Mouse (Mus musculus) liver, embryonic 14.5 days (tissue): Measurements from ENCODE around the gene Gpatch11. TPM values are rescaled to one million over a fixed set of nuclear protein-coding genes. Genes with fewer than 3 reads are reported as not detected.

ENCODE experiments used
- ATAC-seq: fragments of 200-750 bp; cut with Nextera tagmentation; 2 replicates; pipeline ENCODE4 v1.8.0; 2017; ENCODE audit warnings: moderate number of reproducible peaks, mild to moderate bottlenecking, moderate library complexity; ENCODE audit not compliant: insufficient read depth
- DNase-seq, 3 experiments: peaks; one replicate each; pipeline ENCODE4 v3.0.0-alpha.2; 2012 to 2013; ENCODE audit warnings: low read depth in 3 of 3, low spot score in 3 of 3
- H3K27ac ChIP-seq: fragments of 300-500 bp; sonication (generic); 2 replicates; pipeline ENCODE4 v1.5.1; 2014; ENCODE audit warnings: moderate library complexity, mild to moderate bottlenecking, control low read depth, inconsistent platforms
- H3K27me3 ChIP-seq: fragments of 300-500 bp; sonication (generic); 2 replicates; pipeline ENCODE4 v1.6.1; 2014; ENCODE audit warnings: mild to moderate bottlenecking, low read length, moderate library complexity; ENCODE audit not compliant: control insufficient read depth, insufficient read depth
- H3K36me3 ChIP-seq: fragments of 300-500 bp; sonication (generic); replicated peaks from 2 replicates; pipeline ENCODE4 v1.6.1; 2014; ENCODE audit warnings: low read depth; ENCODE audit not compliant: control insufficient read depth, insufficient read depth
- H3K4me1 ChIP-seq, 2 experiments: fragments of 200-500 bp in 1 of 2; fragments of 300-500 bp in 1 of 2; sonication (generic) in 1 of 2; replicated peaks; 2 replicates each; pipeline ENCODE4 v1.6.1; 2012 to 2014; ENCODE audit warnings: antibody characterized with exemption in 1 of 2, inconsistent platforms in 1 of 2, low read length in 1 of 2; ENCODE audit not compliant: control insufficient read depth in 2 of 2, insufficient read depth in 2 of 2
- H3K4me2 ChIP-seq: fragments of 300-500 bp; sonication (generic); 2 replicates; pipeline ENCODE4 v1.6.1; 2014; ENCODE audit warnings: low read depth, mild to moderate bottlenecking, control low read depth, moderate library complexity
- H3K4me3 ChIP-seq, 2 experiments: fragments of 200-500 bp in 1 of 2; fragments of 300-500 bp in 1 of 2; sonication (generic) in 1 of 2; 2 replicates each; pipeline ENCODE4 v1.5.1; 2012 to 2014; ENCODE audit warnings: low read depth in 2 of 2, low read length in 2 of 2, mild to moderate bottlenecking in 2 of 2, control low read depth in 1 of 2, inconsistent platforms in 1 of 2, moderate library complexity in 1 of 2; ENCODE audit not compliant: insufficient read depth in 1 of 2
- H3K9ac ChIP-seq: fragments of 300-500 bp; sonication (generic); replicated peaks from 2 replicates; pipeline ENCODE4 v1.6.1; 2014; ENCODE audit warnings: mild to moderate bottlenecking, control low read depth, moderate library complexity
- H3K9me3 ChIP-seq: fragments of 300-500 bp; sonication (generic); 2 replicates; pipeline ENCODE4 v1.6.1; 2016; ENCODE audit warnings: low read length, mixed read lengths; ENCODE audit not compliant: control insufficient read depth
- CTCF ChIP-seq: IDR thresholded peaks from 2 replicates; pipeline ENCODE4 v1.5.1; 2016; ENCODE audit warnings: antibody characterized with exemption, low read depth, control low read depth
- EP300 ChIP-seq: IDR thresholded peaks from 2 replicates; pipeline ENCODE4 v1.6.1; 2016; ENCODE audit warnings: antibody characterized with exemption, low read depth
- WGBS: fragments of 180-500 bp; shearing (Covaris S2); extraction: QIAGEN DNeasy Blood & Tissue Kit; methylation state at CpG from one replicate; pipeline ENCODE4 v1.1.7; 2014; ENCODE audit not compliant: insufficient replicate concordance; 5-methylcytosine and 5-hydroxymethylcytosine counted together
- polyA plus RNA-seq, 2 experiments: library from polyadenylated mRNA; depleted of rRNA in 1 of 2; stranded (reverse) in 1 of 2; unstranded in 1 of 2; fragments of >200 nt; fragmentation: Nextera tagmentation in 1 of 2; extraction: Ambion mirVana in 1 of 2; gene quantifications; 2 replicates each; pipeline versions ENCODE4 v1.2.1 to v1.2.3; 2012 to 2014

The Gpatch11 gene
- polyA plus RNA-seq, 2 experiments: 7.1 to 17.6 TPM

GRCm38 (mm10) chr17:78836056-78836455 lies 689 bp downstream of the Gpatch11 start:
- TF ChIP-seq CTCF: no peak
- no peak for TF ChIP-seq EP300
- no peak for ATAC-seq
- WGBS: 34% methylated on average over 2 of the region's 2 CpGs

GRCm38 (mm10) chr17:78842271-78842928 lies 7.0 kb downstream of the Gpatch11 start:
- H3K4me2 ChIP-seq: no peak overlapping the region
- H3K36me3 ChIP-seq: peaks cover 19% of the 10 kb centered on the region
- no peaks in the 10 kb centered on the region for H3K4me1 ChIP-seq
- no peak for DNase-seq
- no peaks in the 10 kb centered on the region for H3K9me3 ChIP-seq
- TF ChIP-seq EP300: no peak
- no peak for TF ChIP-seq CTCF
- H3K27ac ChIP-seq: no peak overlapping the region
- no peaks in the 10 kb centered on the region for H3K27me3 ChIP-seq
- no peak overlapping the region for H3K4me3 ChIP-seq
- 83% methylated on average over 7 of the region's 7 CpGs for WGBS
- H3K9ac ChIP-seq: no peak overlapping the region; the same call in 1 of the 2 replicates
- ATAC-seq: no peak

More at GRCm38 (mm10) chr17:78836056-78836455, 689 bp downstream of the Gpatch11 start:
- Histone ChIP-seq H3K4me2 (peak overlapping the region; percentile 87), H3K9me3 (no peaks in the 10 kb centered on the region), H3K36me3 (peaks cover 8% of the 10 kb centered on the region), H3K4me1 (peaks cover 2 to 3% of the 10 kb centered on the region in 2 experiments; a peak in 1 of 4 replicates), H3K4me3 (peak overlapping the region; percentile 68 to 72), H3K27ac (peak overlapping the region; percentile 76), H3K9ac (peak overlapping the region; percentile 65), H3K27me3 (no peaks in the 10 kb centered on the region)
- DNase-seq: peak in 2 of 3 experiments; percentile 20 to 37

GRCm38 (mm10) chr17:78856243-78856642 lies 20.9 kb downstream of the Gpatch11 start:
- Histone ChIP-seq H3K4me1 (0 out of 4 replicates have a peak, but pooled peaks cover 0 to 1% of the 10 kb centered on the region in 2 experiments), H3K4me3 (no peak overlapping the region), H3K27ac (no peak overlapping the region), H3K36me3 (peaks cover 15% of the 10 kb centered on the region), H3K9me3 (no peaks in the 10 kb centered on the region), H3K27me3 (no peaks in the 10 kb centered on the region), H3K4me2 (no peak overlapping the region), H3K9ac (no peak overlapping the region)
- TF ChIP-seq CTCF: no peak
- no peak for TF ChIP-seq EP300
- no peak for ATAC-seq
- DNase-seq: no peak
- 73% methylated on average over 10 of the region's 10 CpGs for WGBS

GRCm38 (mm10) chr17:78873886-78874285 lies 38.5 kb downstream of the Gpatch11 start:
- Histone ChIP-seq H3K27me3 (no peaks in the 10 kb centered on the region), H3K4me1 (no peaks in the 10 kb centered on the region), H3K4me2 (no peak overlapping the region), H3K36me3 (peaks cover 22% of the 10 kb centered on the region), H3K27ac (no peak overlapping the region), H3K4me3 (no peak overlapping the region), H3K9ac (no peak overlapping the region), H3K9me3 (no peaks in the 10 kb centered on the region)
- ATAC-seq (no peak), DNase-seq (no peak)
- 78% methylated on average over 6 of the region's 6 CpGs for WGBS
- TF ChIP-seq EP300: no peak
- TF ChIP-seq CTCF: no peak

GRCm38 (mm10) chr17:78881878-78882304 lies 46.5 kb downstream of the Gpatch11 start:
- H3K27ac ChIP-seq: peak overlapping the region; percentile 75
- peaks cover 12% of the 10 kb centered on the region for H3K36me3 ChIP-seq
- no peaks in the 10 kb centered on the region for H3K9me3 ChIP-seq
- peak overlapping the region; percentile 93 to 97 for H3K4me3 ChIP-seq
- peak overlapping the region; percentile 94 for H3K9ac ChIP-seq
- DNase-seq (no peak), ATAC-seq (peak; percentile 58)
- H3K27me3 ChIP-seq: no peaks in the 10 kb centered on the region
- TF ChIP-seq EP300: no peak
- TF ChIP-seq CTCF: no peak
- peak overlapping the region; percentile 77 for H3K4me2 ChIP-seq
- H3K4me1 ChIP-seq: peaks cover 3 to 11% of the 10 kb centered on the region in 2 experiments; a peak in 3 of 4 replicates
- 2% methylated on average over 7 of the region's 7 CpGs for WGBS
